Mouse (Mus musculus) heart, embryonic 12.5 days (tissue): ENCODE measurements around the gene Add3. TPM values are rescaled to one million over a fixed set of nuclear protein-coding genes. Genes with fewer than 3 reads are reported as not detected.
A peak's percentile ranks its signal among the peaks of the same experiment; 100 is the strongest.

Source experiments
- ATAC-seq: fragments of 200-750 bp; cut with Nextera tagmentation; 2 replicates; pipeline ENCODE4 v1.8.0; 2017; ENCODE audit warnings: moderate TSS enrichment, moderate library complexity; ENCODE audit not compliant: insufficient number of reproducible peaks, low FRiP score
- H3K27ac ChIP-seq: fragments of 300-500 bp; sonication (generic); 2 replicates; pipeline ENCODE4 v1.5.1; 2016; ENCODE audit warnings: mild to moderate bottlenecking, moderate library complexity; ENCODE audit not compliant: poor library complexity, severe bottlenecking
- H3K27me3 ChIP-seq: fragments of 300-500 bp; sonication (generic); replicated peaks from 2 replicates; pipeline ENCODE4 v1.6.1; 2016; ENCODE audit warnings: mild to moderate bottlenecking, moderate library complexity
- H3K36me3 ChIP-seq: fragments of 300-500 bp; sonication (generic); 2 replicates; pipeline ENCODE4 v1.6.1; 2016; ENCODE audit warnings: mild to moderate bottlenecking, moderate library complexity
- H3K4me1 ChIP-seq: fragments of 300-500 bp; sonication (generic); replicated peaks from 2 replicates; pipeline ENCODE4 v1.6.1; 2016; ENCODE audit warnings: mild to moderate bottlenecking
- H3K4me2 ChIP-seq: fragments of 300-500 bp; sonication (generic); 2 replicates; pipeline ENCODE4 v1.6.1; 2016; ENCODE audit warnings: mild to moderate bottlenecking, moderate library complexity
- H3K4me3 ChIP-seq: fragments of 300-500 bp; sonication (generic); 2 replicates; pipeline ENCODE4 v1.5.1; 2016; ENCODE audit warnings: mild to moderate bottlenecking
- H3K9ac ChIP-seq: fragments of 300-500 bp; sonication (generic); 2 replicates; pipeline ENCODE4 v1.6.1; 2016; ENCODE audit warnings: mild to moderate bottlenecking, moderate library complexity
- H3K9me3 ChIP-seq: fragments of 300-500 bp; sonication (generic); replicated peaks from 2 replicates; pipeline ENCODE4 v1.6.1; 2016; ENCODE audit warnings: mild to moderate bottlenecking, moderate library complexity
- WGBS: fragments of 180-500 bp; shearing (Covaris S2); methylation state at CpG from one replicate; pipeline ENCODE4 v1.1.7; 2016; 5-methylcytosine and 5-hydroxymethylcytosine counted together
- polyA plus RNA-seq: library from polyadenylated mRNA; unstranded; fragments of >200 nt; fragmentation: Nextera tagmentation; extraction: Ambion mirVana; gene quantifications from 2 replicates; pipeline ENCODE4 v1.2.1, GENCODE M21; 2016

Add3 gene
- polyA plus RNA-seq, 1 experiment from 2014 or later, result 154 TPM

DNA sequence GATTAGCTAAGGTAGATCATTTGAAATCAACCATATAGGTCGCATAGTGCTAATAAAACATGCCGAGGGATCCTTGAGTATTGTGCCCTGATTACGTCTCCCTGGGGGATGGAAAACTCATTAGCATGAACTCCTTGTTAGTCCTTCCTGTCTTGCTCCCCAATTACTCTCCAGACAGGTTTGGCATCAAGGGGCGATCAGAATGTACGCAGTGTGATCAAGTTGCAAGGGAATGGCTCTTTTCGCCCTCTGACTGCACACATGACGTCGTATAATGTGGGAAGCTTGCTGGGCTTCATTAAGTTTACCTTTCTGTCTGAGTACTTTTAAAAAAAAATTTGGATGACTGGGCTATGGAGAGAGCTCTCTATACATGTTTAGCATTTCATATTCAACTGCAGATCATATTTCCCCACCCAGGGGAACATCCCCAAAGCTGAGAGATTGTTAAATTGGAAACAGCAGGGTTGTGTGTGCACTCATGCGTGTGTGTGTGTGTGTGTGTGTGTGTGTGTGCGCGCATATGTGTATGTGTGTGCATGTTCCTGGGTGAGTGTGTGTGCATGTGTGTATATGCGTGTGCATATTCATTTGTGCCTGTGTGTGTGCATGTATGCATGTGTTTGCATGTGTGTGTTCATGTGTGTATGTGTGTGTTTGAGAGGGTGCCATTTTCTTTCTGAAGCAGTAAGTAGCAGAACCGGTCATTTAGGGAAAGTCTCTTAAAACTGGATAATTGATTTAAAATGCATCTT, 3.7 kb upstream of the Add3 start:
- no peak overlapping the region for H3K9ac ChIP-seq
- no peak for ATAC-seq
- H3K4me3 ChIP-seq, result no peak overlapping the region
- no peaks in the 10 kb centered on the region for H3K27me3 ChIP-seq
- H3K4me2 ChIP-seq, result no peak overlapping the region
- WGBS, result 81% methylated on average over 13 of the region's 13 CpGs
- no peak overlapping the region for H3K27ac ChIP-seq
- H3K9me3 ChIP-seq, result no peaks in the 10 kb centered on the region
- H3K4me1 ChIP-seq, result 0 out of 2 replicates have a peak, but pooled peaks cover 3% of the 10 kb centered on the region
- H3K36me3 ChIP-seq, result no peaks in the 10 kb centered on the region

DNA sequence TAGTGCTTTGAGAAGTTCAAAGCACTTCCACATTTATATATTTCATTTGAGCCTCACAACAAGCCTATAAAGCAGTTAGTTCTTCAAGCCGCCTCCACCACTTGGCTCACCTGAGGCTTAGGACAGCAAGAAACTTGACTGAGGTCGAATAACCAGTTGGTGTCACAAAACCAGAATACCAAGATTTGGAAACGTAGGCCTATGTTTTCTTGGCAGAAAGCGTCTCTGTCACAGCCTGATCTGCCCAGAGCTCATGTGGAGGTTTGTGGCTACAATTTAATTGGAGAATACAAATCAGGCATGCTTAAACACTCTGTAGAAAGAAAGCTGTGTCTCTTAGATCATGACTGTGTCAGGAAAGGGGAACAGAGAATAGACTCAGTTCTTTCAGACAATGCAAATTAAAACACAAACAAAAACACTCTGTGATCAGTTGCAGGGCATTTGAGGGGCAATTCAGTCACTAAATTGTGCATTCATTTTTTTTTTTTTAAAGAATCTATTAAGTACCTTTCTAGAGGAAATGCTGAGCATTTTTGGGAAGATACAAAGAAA, 3.0 kb upstream of the Add3 start:
- WGBS, result 71% methylated on average over 4 of the region's 4 CpGs
- no peaks in the 10 kb centered on the region for H3K27me3 ChIP-seq
- 0 out of 2 replicates have a peak, but pooled peaks cover 3% of the 10 kb centered on the region for H3K4me1 ChIP-seq
- H3K27ac ChIP-seq, result no peak overlapping the region
- ATAC-seq, result no peak
- no peaks in the 10 kb centered on the region for H3K9me3 ChIP-seq
- no peaks in the 10 kb centered on the region for H3K36me3 ChIP-seq
- H3K4me3 ChIP-seq, result no peak overlapping the region
- H3K4me2 ChIP-seq, result no peak overlapping the region
- H3K9ac ChIP-seq, result no peak overlapping the region

GRCm38 (mm10) chr19:53140804-53141250, 584 bp downstream of the Add3 start:
- no peak for ATAC-seq
- Histone ChIP-seq H3K4me3 (peak overlapping the region; percentile 96), H3K27me3 (no peaks in the 10 kb centered on the region), H3K27ac (peak overlapping the region; percentile 97), H3K9ac (peak overlapping the region; percentile 84), H3K9me3 (no peaks in the 10 kb centered on the region), H3K4me1 (peaks cover 8% of the 10 kb centered on the region), H3K36me3 (no peaks in the 10 kb centered on the region), H3K4me2 (peak overlapping the region; percentile 82)
- 2% methylated on average over 6 of the region's 6 CpGs for WGBS

DNA sequence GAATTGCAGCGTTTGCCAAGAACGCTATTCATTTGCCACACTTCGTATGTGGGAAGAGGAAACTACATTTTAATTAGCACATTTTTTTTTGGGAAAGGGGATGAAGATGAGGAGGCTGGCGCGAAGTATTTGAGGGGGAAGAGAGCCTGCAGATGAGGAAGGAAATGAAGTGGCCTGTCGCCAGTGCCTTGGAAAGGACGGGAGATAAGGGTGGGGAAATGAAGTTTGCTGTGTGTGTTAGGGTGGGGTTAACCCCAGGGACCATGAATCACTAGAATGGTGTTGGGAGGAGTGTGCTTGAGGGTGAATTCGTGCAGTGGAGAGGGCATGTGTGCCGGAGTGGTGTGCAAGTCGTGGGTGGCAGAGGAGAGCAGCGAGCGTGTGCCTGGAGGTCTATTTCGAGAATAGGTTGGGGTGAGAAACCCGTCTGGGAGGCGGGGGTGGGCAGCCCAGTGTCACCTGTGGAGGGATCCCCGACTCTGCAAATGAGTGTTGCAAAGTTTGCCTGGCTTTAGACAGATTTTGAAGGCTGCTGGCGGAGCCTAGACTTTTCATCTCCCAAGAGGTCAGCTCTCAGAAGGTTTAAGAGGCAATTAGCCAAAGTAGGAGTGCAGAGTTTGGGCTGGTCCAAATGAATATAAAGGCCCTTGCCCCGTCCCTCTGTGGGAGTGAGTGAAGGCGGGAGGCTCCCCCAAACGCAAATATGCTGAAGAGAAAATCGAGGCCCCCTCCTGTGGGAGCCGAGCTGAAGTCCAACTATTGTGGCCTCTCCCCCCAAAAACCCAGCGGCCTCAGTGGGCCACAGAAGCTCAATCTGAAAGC, 1.2 kb downstream of the Add3 start:
- ATAC-seq, result no peak
- Histone ChIP-seq H3K36me3 (no peaks in the 10 kb centered on the region), H3K27ac (peak overlapping the region; percentile 97), H3K9ac (peak overlapping the region; percentile 84), H3K4me3 (peak overlapping the region; percentile 96), H3K9me3 (no peaks in the 10 kb centered on the region), H3K4me1 (peaks cover 11% of the 10 kb centered on the region), H3K4me2 (peak overlapping the region; percentile 82), H3K27me3 (no peaks in the 10 kb centered on the region)
- 1% methylated on average over 23 of the region's 23 CpGs for WGBS

- peak; percentile 99 for ATAC-seq
Observed at GRCm38 (mm10) chr19:53142190-53143107, 2.2 kb downstream of the Add3 start.

DNA sequence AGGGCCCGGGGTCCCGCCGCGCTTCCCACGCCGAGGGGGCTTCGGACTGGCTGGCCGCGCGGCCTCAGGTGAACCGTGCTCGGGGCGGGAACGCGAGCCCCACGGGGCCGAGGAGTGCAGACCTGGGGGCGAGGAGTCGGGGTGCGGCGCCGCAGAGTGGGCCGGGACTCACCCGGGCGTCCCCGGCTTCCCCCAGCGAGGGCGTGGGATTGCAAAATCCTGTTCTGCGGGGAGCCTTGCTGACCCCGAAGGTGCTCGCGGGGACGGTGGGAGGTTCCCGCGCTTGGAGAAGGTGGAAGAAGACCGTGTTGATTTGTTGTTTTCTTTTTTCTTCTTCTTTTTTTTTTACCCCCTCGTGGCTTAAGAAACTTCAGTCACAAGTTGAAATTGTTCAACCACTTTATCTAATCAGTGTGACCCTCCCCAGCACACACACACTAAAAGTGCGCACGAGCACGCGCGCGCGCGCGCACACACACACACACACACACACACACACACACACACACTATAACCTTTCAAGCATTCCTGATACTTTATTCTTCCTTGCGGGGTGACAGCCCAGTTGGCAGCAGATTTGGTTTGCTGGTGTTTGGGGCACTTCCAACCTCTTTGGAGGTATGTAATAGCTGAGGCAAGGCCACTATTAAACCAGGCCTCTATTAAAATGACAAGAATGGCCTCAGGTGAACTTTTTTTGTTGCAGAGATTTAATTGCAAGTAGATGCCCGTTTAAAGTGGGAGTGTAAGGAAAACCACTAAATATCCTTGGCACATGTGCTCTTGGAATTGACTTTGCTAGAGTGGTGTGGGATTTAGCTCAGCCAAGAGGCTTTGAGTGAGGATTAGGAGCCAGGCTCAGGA, 3.1 kb downstream of the Add3 start:
- H3K27ac ChIP-seq, result peak overlapping the region; percentile 86
- no peaks in the 10 kb centered on the region for H3K36me3 ChIP-seq
- WGBS, result under 1% methylated on average over 37 of the region's 48 CpGs

More at GRCm38 (mm10) chr19:53142190-53143107, 2.2 kb downstream of the Add3 start:
- under 1% methylated on average over 83 of the region's 84 CpGs for whole genome bisulfite sequencing
- no peaks in the 10 kb centered on the region for H3K36me3 ChIP-seq
- H3K27ac ChIP-seq, result peak overlapping the region; percentile 97
- peaks cover 17% of the 10 kb centered on the region for H3K4me1 ChIP-seq
- no peaks in the 10 kb centered on the region for H3K27me3 ChIP-seq
- no peaks in the 10 kb centered on the region for H3K9me3 ChIP-seq
- peak overlapping the region; percentile 96 for H3K4me3 ChIP-seq
- peak overlapping the region; percentile 82 for H3K4me2 ChIP-seq
- H3K9ac ChIP-seq, result peak overlapping the region; percentile 100

GRCm38 (mm10) chr19:53145075-53145474, 4.8 kb downstream of the Add3 start:
- Histone ChIP-seq H3K4me2 (peak overlapping the region; percentile 39; the same call in 1 of the 2 replicates), H3K4me3 (peak overlapping the region; percentile 22; the same call in 1 of the 2 replicates)
- WGBS, result 15% methylated on average over 2 of the region's 2 CpGs

More for the DNA sequence above, 3.1 kb downstream of the Add3 start:
- peak; percentile 3; the same call in 1 of the 2 replicates for ATAC-seq
- peak overlapping the region; percentile 96 for H3K4me3 ChIP-seq
- H3K9me3 ChIP-seq, result no peaks in the 10 kb centered on the region
- no peaks in the 10 kb centered on the region for H3K27me3 ChIP-seq
- peak overlapping the region; percentile 100 for H3K9ac ChIP-seq
- peaks cover 26% of the 10 kb centered on the region for H3K4me1 ChIP-seq
- peak overlapping the region; percentile 82 for H3K4me2 ChIP-seq

GRCm38 (mm10) chr19:53149381-53149780, 9.1 kb downstream of the Add3 start:
- Histone ChIP-seq H3K9ac (no peak overlapping the region), H3K4me3 (no peak overlapping the region), H3K36me3 (no peaks in the 10 kb centered on the region), H3K27me3 (no peaks in the 10 kb centered on the region), H3K9me3 (no peaks in the 10 kb centered on the region), H3K27ac (peak overlapping the region; percentile 48), H3K4me1 (peaks cover 60% of the 10 kb centered on the region), H3K4me2 (0 out of 2 replicates have a peak overlapping the region, but pooled peaks have one; percentile 1)
- 24% methylated on average over 3 of the region's 3 CpGs for WGBS
- ATAC-seq, result no peak

More at GRCm38 (mm10) chr19:53145075-53145474, 4.8 kb downstream of the Add3 start:
- no peaks in the 10 kb centered on the region for H3K27me3 ChIP-seq
- no peak overlapping the region for H3K27ac ChIP-seq
- H3K36me3 ChIP-seq, result no peaks in the 10 kb centered on the region
- H3K4me1 ChIP-seq, result peaks cover 38% of the 10 kb centered on the region
- ATAC-seq, result no peak
- no peaks in the 10 kb centered on the region for H3K9me3 ChIP-seq
- no peak overlapping the region for H3K9ac ChIP-seq

GRCm38 (mm10) chr19:53152451-53152850, 12.2 kb downstream of the Add3 start:
- Histone ChIP-seq H3K9ac (no peak overlapping the region), H3K36me3 (peaks cover 4% of the 10 kb centered on the region; the same call in 1 of the 2 replicates), H3K4me2 (0 out of 2 replicates have a peak overlapping the region, but pooled peaks have one; percentile 20), H3K9me3 (no peaks in the 10 kb centered on the region), H3K4me3 (no peak overlapping the region), H3K4me1 (peaks cover 69% of the 10 kb centered on the region), H3K27me3 (no peaks in the 10 kb centered on the region), H3K27ac (peak overlapping the region; percentile 69)
- no peak for ATAC-seq
- 54% methylated on average over 4 of the region's 4 CpGs for WGBS
